Mouse (Mus musculus) neural tube, embryonic 15.5 days (tissue): ENCODE measurements at regions not wholly inside any gene's neighbourhood (a gene's known extent, or its start where the extent isn't known, plus 50 kb on each side); places are given as distances from the start of the nearest gene placed in this dataset.

Experiments
- ATAC-seq: fragments of 200-750 bp; cut with Nextera tagmentation; 2 replicates; pipeline ENCODE4 v1.8.0; 2017; ENCODE audit warnings: mild to moderate bottlenecking, moderate TSS enrichment, moderate library complexity; ENCODE audit not compliant: low FRiP score
- H3K27ac ChIP-seq: fragments of 300-500 bp; sonication (generic); replicated peaks from 2 replicates; pipeline ENCODE4 v1.5.1; 2015; ENCODE audit warnings: mild to moderate bottlenecking, inconsistent platforms
- H3K27me3 ChIP-seq: fragments of 300-500 bp; sonication (generic); replicated peaks from 2 replicates; pipeline ENCODE4 v1.6.1; 2015; ENCODE audit warnings: inconsistent platforms
- H3K36me3 ChIP-seq: fragments of 300-500 bp; sonication (generic); 2 replicates; pipeline ENCODE4 v1.6.1; 2015; ENCODE audit warnings: inconsistent platforms
- H3K4me1 ChIP-seq: fragments of 300-500 bp; sonication (generic); 2 replicates; pipeline ENCODE4 v1.6.1; 2015; ENCODE audit warnings: inconsistent platforms
- H3K4me2 ChIP-seq: fragments of 300-500 bp; sonication (generic); 2 replicates; pipeline ENCODE4 v1.6.1; 2015; ENCODE audit warnings: inconsistent platforms, mild to moderate bottlenecking, moderate library complexity
- H3K4me3 ChIP-seq: fragments of 300-500 bp; sonication (generic); replicated peaks from 2 replicates; pipeline ENCODE4 v1.5.1; 2015; ENCODE audit warnings: mild to moderate bottlenecking, inconsistent platforms
- H3K9ac ChIP-seq: fragments of 300-500 bp; sonication (generic); replicated peaks from 2 replicates; pipeline ENCODE4 v1.6.1; 2015; ENCODE audit warnings: mild to moderate bottlenecking, inconsistent platforms
- H3K9me3 ChIP-seq: fragments of 300-500 bp; sonication (generic); replicated peaks from 2 replicates; pipeline ENCODE4 v1.6.1; 2016; ENCODE audit warnings: inconsistent platforms
- WGBS: fragments of 180-500 bp; shearing (Covaris S2); methylation state at CpG from one replicate; pipeline ENCODE4 v1.1.7; 2015; ENCODE audit warnings: mixed read lengths; 5-methylcytosine and 5-hydroxymethylcytosine counted together

- no peak for ATAC-seq
- Histone ChIP-seq H3K4me2 (no peak overlapping the region), H3K4me1 (no peaks in the 10 kb centered on the region), H3K27ac (no peak overlapping the region), H3K36me3 (no peaks in the 10 kb centered on the region), H3K9me3 (no peaks in the 10 kb centered on the region), H3K27me3 (peaks cover 23% of the 10 kb centered on the region; the same call in 1 of the 2 replicates), H3K9ac (no peak overlapping the region), H3K4me3 (no peak overlapping the region)
- 67% methylated on average over 2 of the region's 2 CpGs for WGBS
Observed at GRCm38 (mm10) chrX:99390462-99390838, 80.6 kb downstream of the Pja1 start.

GRCm38 (mm10) chrX:99389778-99390461, 81.2 kb downstream of the Pja1 start:
- H3K36me3 ChIP-seq: no peaks in the 10 kb centered on the region
- H3K9ac ChIP-seq: no peak overlapping the region
- no peak overlapping the region for H3K4me2 ChIP-seq
- no peak for ATAC-seq
- no peaks in the 10 kb centered on the region for H3K4me1 ChIP-seq
- H3K4me3 ChIP-seq: no peak overlapping the region
- no peaks in the 10 kb centered on the region for H3K9me3 ChIP-seq
- peaks cover 19% of the 10 kb centered on the region; the same call in 1 of the 2 replicates for H3K27me3 ChIP-seq
- no peak overlapping the region for H3K27ac ChIP-seq
- WGBS: 39% methylated on average over 12 of the region's 12 CpGs

GRCm38 (mm10) chrX:99370711-99371110, 100.4 kb downstream of the Pja1 start:
- H3K4me1 ChIP-seq: no peaks in the 10 kb centered on the region
- 83% methylated on average over 5 of the region's 5 CpGs for WGBS

GRCm38 (mm10) chrX:99369258-99369900, 101.7 kb downstream of the Pja1 start:
- no peaks in the 10 kb centered on the region for H3K36me3 ChIP-seq
- peaks cover 50% of the 10 kb centered on the region for H3K27me3 ChIP-seq
- no peak overlapping the region for H3K9ac ChIP-seq
- H3K4me3 ChIP-seq: no peak overlapping the region
- H3K9me3 ChIP-seq: no peaks in the 10 kb centered on the region
- no peak overlapping the region for H3K27ac ChIP-seq
- 72% methylated on average over 6 of the region's 6 CpGs for WGBS
- ATAC-seq: no peak
- no peaks in the 10 kb centered on the region for H3K4me1 ChIP-seq
- H3K4me2 ChIP-seq: no peak overlapping the region

More at GRCm38 (mm10) chrX:99370711-99371110, 100.4 kb downstream of the Pja1 start:
- no peak overlapping the region for H3K4me3 ChIP-seq
- H3K36me3 ChIP-seq: no peaks in the 10 kb centered on the region
- no peak overlapping the region for H3K9ac ChIP-seq
- peaks cover 47% of the 10 kb centered on the region for H3K27me3 ChIP-seq
- no peak overlapping the region for H3K27ac ChIP-seq
- no peak overlapping the region for H3K4me2 ChIP-seq
- ATAC-seq: no peak
- H3K9me3 ChIP-seq: no peaks in the 10 kb centered on the region

DNA sequence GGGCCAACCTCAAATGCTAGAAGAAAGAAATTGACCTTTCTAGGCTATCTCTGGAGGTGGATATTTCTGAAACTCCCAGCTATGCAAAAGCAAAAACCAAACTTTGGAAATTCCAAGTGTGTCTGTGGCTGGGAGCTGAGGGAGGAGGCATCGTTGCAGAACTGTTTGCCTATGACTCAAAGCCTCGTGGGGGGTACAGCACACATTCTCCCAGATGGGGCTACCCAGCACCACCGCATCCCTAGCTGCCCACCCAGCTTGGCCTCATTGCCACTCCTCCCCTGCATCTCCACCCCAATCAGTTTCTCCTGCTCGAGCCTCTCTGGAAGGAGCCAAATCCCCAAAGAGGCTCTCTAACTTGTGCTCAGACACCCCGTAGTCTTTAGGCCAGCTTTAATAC, 107.0 kb downstream of the Pja1 start:
- H3K4me2 ChIP-seq: no peak overlapping the region
- ATAC-seq: no peak
- H3K27me3 ChIP-seq: peaks cover 41% of the 10 kb centered on the region
- no peaks in the 10 kb centered on the region for H3K4me1 ChIP-seq
- H3K9me3 ChIP-seq: no peaks in the 10 kb centered on the region
- WGBS: 85% methylated on average over 5 of the region's 5 CpGs
- H3K4me3 ChIP-seq: no peak overlapping the region
- H3K36me3 ChIP-seq: no peaks in the 10 kb centered on the region
- no peak overlapping the region for H3K9ac ChIP-seq
- no peak overlapping the region for H3K27ac ChIP-seq

DNA sequence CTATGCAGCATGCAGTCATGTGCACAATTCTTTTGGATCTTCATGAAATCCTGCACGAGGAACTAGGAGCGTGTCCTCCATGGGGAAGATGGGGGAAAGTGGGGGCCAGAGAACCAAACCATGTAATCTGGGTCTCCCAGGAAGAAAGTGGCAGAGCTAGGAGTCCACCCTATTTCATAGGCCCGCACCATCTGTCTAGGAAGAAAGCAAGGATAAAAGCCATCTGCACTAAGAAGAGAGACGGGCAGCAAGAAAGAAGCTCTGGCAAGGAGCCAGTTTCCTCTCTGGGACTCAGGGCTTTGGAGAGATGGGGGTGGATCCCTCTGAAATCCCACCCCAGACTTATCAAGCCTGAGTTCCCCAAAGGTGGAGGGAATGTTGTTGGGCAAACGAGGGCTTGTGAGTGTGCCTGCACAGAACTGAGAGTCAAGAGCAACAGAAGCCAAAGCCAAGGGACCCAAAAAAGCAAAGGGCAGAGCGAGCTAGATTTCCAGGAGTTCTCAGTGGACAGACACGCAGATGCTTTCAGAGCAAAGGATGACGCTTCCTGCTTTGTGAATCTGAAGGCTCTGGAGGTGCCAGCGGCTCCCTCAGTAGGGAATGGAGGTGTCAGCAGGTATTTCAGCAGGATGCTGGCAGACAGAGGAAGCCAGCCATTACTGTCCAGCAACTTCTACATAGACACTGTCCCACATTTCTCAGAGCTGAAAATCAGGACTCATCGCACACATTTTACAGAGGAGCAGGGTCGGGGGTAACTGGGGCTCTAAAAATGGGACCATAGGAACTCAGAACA, 110.8 kb downstream of the Pja1 start:
- Histone ChIP-seq H3K27me3 (peaks cover 37% of the 10 kb centered on the region; the same call in 1 of the 2 replicates), H3K36me3 (no peaks in the 10 kb centered on the region), H3K4me3 (no peak overlapping the region), H3K9ac (no peak overlapping the region), H3K4me2 (no peak overlapping the region), H3K27ac (no peak overlapping the region), H3K9me3 (no peaks in the 10 kb centered on the region), H3K4me1 (no peaks in the 10 kb centered on the region; the same call in 1 of the 2 replicates)
- no peak for ATAC-seq
- 66% methylated on average over 11 of the region's 11 CpGs for WGBS

- H3K4me1 ChIP-seq: no peaks in the 10 kb centered on the region; the same call in 1 of the 2 replicates
- ATAC-seq: no peak
- H3K9me3 ChIP-seq: no peaks in the 10 kb centered on the region
- H3K36me3 ChIP-seq: no peaks in the 10 kb centered on the region
- WGBS: 65% methylated on average over 1 of the region's 1 CpGs
- no peak overlapping the region for H3K9ac ChIP-seq
- no peak overlapping the region for H3K27ac ChIP-seq
- H3K4me3 ChIP-seq: no peak overlapping the region
- H3K4me2 ChIP-seq: no peak overlapping the region
- H3K27me3 ChIP-seq: peaks cover 33% of the 10 kb centered on the region; the same call in 1 of the 2 replicates
Observed at GRCm38 (mm10) chrX:99358784-99359183, 112.3 kb downstream of the Pja1 start.

GRCm38 (mm10) chrX:99358051-99358617, 112.9 kb downstream of the Pja1 start:
- H3K9me3 ChIP-seq: no peaks in the 10 kb centered on the region
- no peak overlapping the region for H3K27ac ChIP-seq
- H3K4me3 ChIP-seq: no peak overlapping the region
- 42% methylated on average over 13 of the region's 13 CpGs for WGBS
- H3K4me2 ChIP-seq: no peak overlapping the region
- no peaks in the 10 kb centered on the region for H3K36me3 ChIP-seq
- no peak overlapping the region for H3K9ac ChIP-seq
- no peaks in the 10 kb centered on the region; the same call in 1 of the 2 replicates for H3K4me1 ChIP-seq
- ATAC-seq: no peak
- peaks cover 27% of the 10 kb centered on the region; the same call in 1 of the 2 replicates for H3K27me3 ChIP-seq

- Histone ChIP-seq H3K9me3 (no peaks in the 10 kb centered on the region), H3K4me2 (no peak overlapping the region), H3K9ac (no peak overlapping the region), H3K4me3 (no peak overlapping the region), H3K36me3 (no peaks in the 10 kb centered on the region), H3K27ac (no peak overlapping the region), H3K27me3 (peaks cover 36% of the 10 kb centered on the region; the same call in 1 of the 2 replicates), H3K4me1 (no peaks in the 10 kb centered on the region; the same call in 1 of the 2 replicates)
- WGBS: 79% methylated on average over 5 of the region's 5 CpGs
- no peak for ATAC-seq
Observed at GRCm38 (mm10) chrX:99355128-99355527, 115.9 kb downstream of the Pja1 start.

DNA sequence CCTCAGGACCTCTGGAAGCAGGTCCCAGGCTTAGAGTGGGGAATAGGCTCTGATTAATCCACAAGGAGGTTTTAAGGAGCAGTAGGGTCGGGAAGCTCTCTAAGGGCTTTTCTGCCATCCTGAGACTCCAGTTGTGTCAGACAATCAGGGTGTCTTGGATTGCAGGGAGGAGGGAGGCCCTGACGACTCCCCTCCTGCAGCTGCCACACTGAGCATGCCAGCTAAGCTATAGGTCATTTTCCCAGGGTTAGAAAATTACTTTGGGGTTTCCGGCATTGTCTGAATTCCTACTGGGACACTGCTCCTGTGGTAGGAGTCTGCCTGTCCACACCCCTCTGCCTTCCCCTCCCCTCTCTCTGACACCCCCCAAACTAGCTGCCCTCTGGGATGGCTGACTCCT, 120.8 kb downstream of the Pja1 start:
- ATAC-seq: no peak
- no peak overlapping the region for H3K27ac ChIP-seq
- no peak overlapping the region for H3K4me2 ChIP-seq
- H3K27me3 ChIP-seq: peaks cover 27% of the 10 kb centered on the region; the same call in 1 of the 2 replicates
- H3K4me3 ChIP-seq: no peak overlapping the region
- no peaks in the 10 kb centered on the region for H3K36me3 ChIP-seq
- no peak overlapping the region for H3K9ac ChIP-seq
- no peaks in the 10 kb centered on the region for H3K9me3 ChIP-seq
- WGBS: 48% methylated on average over 3 of the region's 3 CpGs
- H3K4me1 ChIP-seq: no peaks in the 10 kb centered on the region

GRCm38 (mm10) chrX:99340223-99340622, 130.8 kb downstream of the Pja1 start:
- Histone ChIP-seq H3K4me2 (no peak overlapping the region), H3K4me1 (0 out of 2 replicates have a peak, but pooled peaks cover 2% of the 10 kb centered on the region), H3K36me3 (no peaks in the 10 kb centered on the region), H3K27me3 (peaks cover 16% of the 10 kb centered on the region; the same call in 1 of the 2 replicates), H3K9ac (no peak overlapping the region), H3K27ac (no peak overlapping the region), H3K9me3 (no peaks in the 10 kb centered on the region), H3K4me3 (no peak overlapping the region)
- WGBS: 85% methylated on average over 6 of the region's 6 CpGs
- no peak for ATAC-seq
